Mouse (Mus musculus) thymus, adult 2 months (tissue): Measurements from ENCODE around the gene Rae1.

Experiments used
- CTCF ChIP-seq: fragments of 200-500 bp; IDR thresholded peaks from 2 replicates; pipeline ENCODE4 v1.5.1; 2012; ENCODE audit warnings: mild to moderate bottlenecking, control low read depth, low read length, moderate library complexity, borderline replicate concordance; ENCODE audit not compliant: control insufficient read depth, poor library complexity, insufficient read depth; ENCODE audit errors: extremely low read depth
- POLR2A ChIP-seq: fragments of 200-500 bp; IDR thresholded peaks from 2 replicates; pipeline ENCODE4 v1.6.1; 2012; ENCODE audit warnings: mild to moderate bottlenecking, low read length, control low read depth, moderate library complexity; ENCODE audit not compliant: control insufficient read depth, poor library complexity, insufficient read depth; ENCODE audit errors: extremely low read depth

DNA sequence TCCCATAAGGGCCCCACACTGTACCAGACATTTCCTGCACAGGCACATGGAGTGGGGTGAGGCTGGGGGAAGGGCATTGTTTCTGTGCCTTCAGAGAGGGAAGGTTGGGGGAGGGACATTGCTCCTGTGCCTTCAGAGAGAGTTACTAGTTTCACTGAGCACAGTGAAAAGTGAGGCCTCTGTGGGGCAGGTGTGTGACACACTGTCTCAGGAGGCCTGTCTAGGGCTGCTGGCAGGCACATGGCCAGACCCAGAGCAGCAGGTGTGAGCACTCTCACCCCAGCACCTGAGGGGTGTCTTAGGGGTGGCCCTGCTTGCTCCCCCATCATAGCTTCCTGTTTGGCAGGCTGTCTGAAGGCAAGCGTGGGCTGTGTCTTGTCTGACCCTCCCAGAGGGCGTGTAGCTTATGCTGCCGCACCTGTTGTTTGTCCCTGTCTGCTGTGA is 26.8 kb downstream of the Rae1 start:
- TF ChIP-seq CTCF (no peak), POLR2A (no peak)
